Mouse (Mus musculus) cerebellum, adult 8-10 months (tissue): ENCODE results near the gene Atp8a1.
"Not testable (repeated sequence)": the region's sequence is repeated elsewhere in the genome, so short reads cannot be mapped to it uniquely, and the experiment has no call there.

ENCODE experiments used
- DNase-seq: peaks from one replicate; pipeline ENCODE4 v3.0.0; 2022

The Atp8a1 gene

DNA sequence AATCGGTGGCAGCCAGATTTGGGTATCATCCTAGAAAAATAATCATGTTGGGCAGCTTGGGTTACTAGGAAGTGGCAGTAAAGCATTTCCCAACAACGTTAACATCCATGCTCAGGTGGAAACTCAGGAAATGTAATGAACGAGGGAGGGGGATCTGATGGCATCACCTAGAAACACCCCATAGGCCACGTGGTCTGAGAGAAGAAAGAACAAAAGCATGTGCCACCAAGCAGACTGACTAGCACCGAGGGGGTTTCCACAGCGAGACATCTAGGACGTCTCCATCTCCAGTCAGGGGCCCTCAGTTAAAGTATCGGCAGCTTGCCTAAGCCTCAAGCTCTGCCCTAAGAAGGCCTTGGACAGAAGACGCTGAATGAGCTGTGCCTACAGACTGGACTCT, 21.0 kb downstream of the Atp8a1 start:
- DNase-seq: no peak

DNA sequence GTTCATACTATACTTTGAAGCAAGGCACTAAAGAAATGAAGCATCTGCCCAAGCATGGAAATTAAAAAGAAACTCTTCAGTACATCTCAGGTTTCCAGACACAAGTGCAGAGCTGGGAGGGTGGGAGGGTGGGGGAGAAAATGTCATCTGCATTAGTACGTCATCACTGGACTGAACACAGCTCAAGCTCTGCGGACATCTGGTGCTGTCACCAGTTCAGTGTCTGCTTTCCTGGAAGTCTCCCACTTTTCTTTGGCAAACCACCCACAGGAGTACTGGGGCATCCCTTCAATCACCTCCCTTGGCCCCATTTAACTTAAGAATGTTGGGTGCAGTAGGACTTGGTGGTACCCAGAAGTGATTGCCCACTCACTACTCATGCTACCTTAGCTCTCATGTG, 22.6 kb downstream of the Atp8a1 start:
- DNase-seq: no peak

DNA sequence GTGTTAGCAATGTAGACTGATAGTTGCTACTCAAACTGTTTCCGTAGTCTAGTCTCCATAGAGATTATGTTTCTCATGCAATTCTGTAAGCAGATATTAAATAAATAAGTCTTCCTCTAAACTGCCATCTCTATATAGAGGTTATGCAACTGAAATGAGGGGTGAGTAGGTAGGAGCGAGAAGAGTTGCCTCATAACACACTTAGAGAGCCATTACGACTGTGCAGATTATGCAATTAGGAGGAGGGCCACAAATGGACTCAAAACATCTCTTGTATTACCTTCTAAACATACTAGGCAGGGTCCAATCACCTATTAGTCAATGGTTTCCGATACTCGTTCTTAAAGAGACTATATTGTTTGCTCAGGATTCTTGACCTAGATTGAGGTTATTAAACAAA, 23.5 kb downstream of the Atp8a1 start:
- no peak for DNase-seq

DNA sequence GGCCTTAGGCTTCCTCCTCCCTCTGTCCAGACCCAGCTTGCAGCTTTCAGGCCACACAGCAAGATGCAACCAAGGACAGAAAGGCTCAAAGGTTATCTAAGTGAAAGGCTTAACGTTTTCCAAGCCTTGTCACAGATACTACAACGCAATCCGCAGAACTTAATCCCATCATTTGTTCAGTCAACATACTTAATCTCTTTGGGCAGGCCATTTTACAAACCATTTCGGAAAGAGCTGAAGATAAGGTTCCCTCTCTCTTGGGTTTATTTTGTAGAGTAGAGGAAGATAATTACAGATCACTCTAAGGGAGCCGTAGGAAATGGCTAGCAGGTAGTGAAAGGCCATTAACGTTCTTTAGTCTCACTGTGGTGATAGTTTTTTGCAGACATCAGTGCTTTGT, 24.6 kb downstream of the Atp8a1 start:
- DNase-seq: no peak

DNA sequence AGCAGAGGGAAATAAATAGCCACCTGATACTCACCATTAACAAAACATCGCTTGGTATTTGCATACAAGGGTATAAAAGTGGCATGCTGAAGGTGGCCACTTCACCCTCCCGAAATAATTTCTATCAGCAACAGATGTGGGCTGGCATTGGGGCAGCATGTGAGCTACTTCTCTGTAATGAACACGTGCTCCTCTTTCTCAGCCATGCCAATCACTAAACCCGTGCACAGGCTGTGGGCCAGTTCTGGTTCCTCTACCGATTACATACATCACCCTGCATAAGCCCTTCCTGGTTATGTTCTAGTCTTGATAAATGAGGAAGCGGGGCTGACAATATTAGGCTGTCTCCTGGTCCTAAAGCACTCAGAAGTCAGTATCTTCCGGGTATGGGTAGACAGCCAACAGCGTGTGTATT, 25.2 kb downstream of the Atp8a1 start:
- DNase-seq: no peak

- no peak for DNase-seq
These were observed 26.0 kb downstream of the Atp8a1 start for GRCm38 (mm10) chr5:67821185-67821584.

DNA sequence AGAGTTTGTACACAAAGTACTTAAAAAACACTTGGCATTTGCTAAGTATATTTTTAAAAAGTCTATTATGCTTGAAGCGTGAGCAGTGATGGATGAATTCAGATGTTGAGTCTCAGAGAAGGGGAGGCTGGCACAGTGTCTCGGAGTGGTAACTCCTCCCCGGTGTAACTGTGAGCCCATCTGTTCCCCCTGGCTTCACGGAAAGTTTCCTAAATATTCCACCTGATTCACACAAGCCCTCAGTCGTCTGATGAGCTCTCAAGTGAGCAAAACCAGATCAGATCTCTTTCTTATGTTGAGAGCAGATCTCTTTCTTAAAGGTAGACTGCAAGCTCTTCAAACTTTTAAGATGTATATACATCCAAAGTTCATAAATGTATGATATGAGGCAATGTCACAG, 27.8 kb downstream of the Atp8a1 start:
- peak; percentile 50 for DNase-seq

DNA sequence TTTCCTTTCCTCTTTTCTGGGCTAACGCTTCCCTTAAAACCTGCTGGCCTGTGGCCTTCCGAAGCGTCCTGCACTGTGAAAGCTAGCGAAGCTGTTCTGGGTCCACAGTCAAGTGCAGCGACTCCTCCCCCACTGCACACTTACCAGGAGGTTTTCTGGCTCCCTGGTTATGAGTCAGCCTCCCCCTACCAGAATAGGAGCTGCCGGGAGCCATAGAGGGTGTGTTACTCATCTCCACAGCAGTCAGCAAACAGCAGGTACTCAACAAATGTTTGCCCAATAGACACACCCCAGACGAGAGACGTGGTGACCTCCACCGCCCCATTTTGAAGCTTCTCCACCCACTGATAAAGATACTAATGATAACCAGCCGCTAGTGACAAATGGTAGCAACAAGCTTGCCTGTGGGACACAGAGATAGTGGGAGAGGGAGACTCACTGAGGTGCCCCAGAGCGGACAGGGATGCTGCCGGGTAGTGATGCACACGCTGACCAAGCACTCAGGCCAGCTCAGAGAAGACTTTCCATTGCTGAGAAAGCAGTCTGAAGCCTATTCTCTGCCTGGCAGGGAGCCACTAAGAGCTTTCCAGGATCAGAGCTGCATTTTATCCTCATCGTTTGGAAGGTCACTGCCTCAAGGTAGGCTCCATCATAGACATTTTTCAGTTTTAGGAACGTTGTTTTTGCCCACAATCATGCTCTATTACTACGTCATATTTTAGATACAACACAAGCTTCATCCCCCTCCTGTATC, 31.5 kb downstream of the Atp8a1 start:
- peak; percentile 34 for DNase-seq

DNA sequence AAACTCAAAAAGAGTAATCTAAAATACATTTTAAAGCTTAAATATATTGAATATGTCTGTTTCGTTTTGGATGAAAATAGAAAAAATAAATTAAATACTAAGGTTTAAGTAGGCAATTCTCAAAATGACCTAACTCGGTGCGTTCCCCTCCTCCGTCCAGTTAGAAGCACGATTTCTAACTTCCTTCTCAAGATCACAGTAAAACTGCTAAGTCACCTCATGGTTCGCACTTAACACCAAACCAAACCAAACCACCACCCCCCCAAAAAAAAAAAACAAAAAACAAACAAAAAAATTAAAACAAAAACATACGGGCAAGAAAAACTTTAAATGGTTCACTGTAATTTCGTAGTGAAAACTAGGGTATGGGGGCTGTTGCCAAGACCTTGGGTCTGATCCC, 32.2 kb downstream of the Atp8a1 start:
- DNase-seq: not testable (repeated sequence)

DNA sequence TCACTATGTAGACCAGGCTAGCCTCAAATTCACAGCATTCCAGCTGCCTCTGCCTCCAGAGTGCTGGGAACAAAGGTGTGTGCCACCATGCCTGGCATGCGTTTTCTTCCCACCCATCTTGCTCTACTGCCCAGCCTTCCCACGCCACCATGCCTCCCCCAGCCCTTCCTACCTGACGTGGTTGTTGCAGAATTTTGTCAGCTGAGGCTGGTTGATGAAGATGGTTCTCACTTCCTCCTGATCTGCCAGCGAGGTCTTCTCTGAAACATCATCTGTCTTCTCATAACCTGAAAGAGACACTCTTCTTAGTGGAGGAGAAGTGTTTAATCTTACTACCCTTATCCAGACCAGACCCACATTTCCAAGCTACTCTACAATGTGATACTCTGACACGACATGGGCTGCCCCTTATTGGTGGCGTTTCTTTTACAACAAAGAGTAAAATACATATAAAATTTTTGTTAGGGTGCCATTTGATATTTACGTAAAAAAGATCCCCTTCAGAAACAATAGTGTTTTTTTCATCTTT, 32.7 kb downstream of the Atp8a1 start:
- DNase-seq: no peak

- DNase-seq: no peak
These were observed 33.9 kb downstream of the Atp8a1 start for GRCm38 (mm10) chr5:67813334-67813733.

GRCm38 (mm10) chr5:67802174-67803030, 44.8 kb downstream of the Atp8a1 start:
- DNase-seq: peak; percentile 58

- DNase-seq: peak; percentile 54
These were observed 46.4 kb downstream of the Atp8a1 start for GRCm38 (mm10) chr5:67800801-67801200.

DNA sequence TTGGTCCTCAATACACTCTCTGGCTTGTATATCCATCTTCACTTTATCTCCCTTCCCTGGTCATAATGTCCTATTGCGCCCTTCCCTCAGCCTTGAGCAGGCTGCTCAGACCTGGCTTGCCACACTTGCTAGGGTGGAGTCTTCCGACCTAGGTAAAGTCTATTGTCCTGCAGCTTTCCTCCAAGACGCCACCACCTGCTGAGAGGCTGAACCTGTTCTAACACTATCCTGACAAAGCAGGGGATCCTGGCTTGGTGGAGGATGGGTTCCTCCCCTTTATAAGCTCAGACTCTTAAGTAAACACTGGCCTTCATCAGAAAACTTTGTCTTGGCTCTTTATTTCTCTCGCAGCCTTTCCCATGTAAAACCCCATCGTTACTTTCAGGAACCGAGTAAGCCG, 47.4 kb downstream of the Atp8a1 start:
- no peak for DNase-seq

- DNase-seq: no peak
These were observed 48.9 kb downstream of the Atp8a1 start for GRCm38 (mm10) chr5:67798348-67798747.

GRCm38 (mm10) chr5:67797006-67797958, 50.0 kb downstream of the Atp8a1 start:
- peak; percentile 46 for DNase-seq

GRCm38 (mm10) chr5:67794129-67794800, 53.0 kb downstream of the Atp8a1 start:
- no peak for DNase-seq

- DNase-seq: no peak
These were observed 64.5 kb downstream of the Atp8a1 start for GRCm38 (mm10) chr5:67782775-67783174.

- peak; percentile 27 for DNase-seq
These were observed 69.2 kb downstream of the Atp8a1 start for GRCm38 (mm10) chr5:67778026-67778425.

GRCm38 (mm10) chr5:67774186-67774585, 73.0 kb downstream of the Atp8a1 start:
- no peak for DNase-seq

DNA sequence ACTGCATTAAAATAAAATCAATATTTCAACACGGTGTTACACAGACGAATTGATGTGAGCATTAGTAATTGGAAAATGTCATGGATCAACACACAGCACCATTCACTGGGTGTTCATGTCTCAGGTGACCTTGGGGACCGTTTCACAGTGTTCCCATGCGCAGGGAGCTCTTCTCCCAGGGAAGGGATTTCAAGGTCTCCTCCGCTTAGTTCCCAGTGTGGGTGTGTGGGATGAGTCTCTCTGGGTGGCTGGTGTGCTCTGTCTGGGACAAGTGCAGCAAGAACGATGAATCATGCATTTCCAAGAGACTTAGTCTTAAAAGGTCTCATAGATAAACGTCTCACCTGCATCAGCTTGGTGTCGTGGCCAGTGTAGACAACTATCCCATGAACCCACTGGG, 78.5 kb downstream of the Atp8a1 start:
- DNase-seq: no peak

DNA sequence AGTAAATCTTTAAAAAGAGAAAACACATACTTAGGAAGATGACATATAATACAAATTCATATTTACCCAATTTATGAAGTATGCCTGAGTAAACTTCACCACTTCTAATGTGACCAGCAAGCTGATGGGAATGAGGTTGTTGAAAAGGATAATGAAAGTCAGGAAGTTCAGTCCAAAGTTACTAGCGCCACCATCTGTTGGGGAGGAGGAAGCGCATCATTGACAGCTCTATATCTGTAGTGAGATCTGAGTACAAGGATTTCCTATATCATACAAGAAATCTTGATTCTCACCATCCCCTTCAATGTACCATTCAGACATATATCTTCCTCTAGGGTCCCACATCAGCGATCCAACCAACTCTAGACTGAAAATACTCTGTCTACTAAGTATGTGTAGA, 82.4 kb downstream of the Atp8a1 start:
- DNase-seq: no peak
